Mouse (Mus musculus) MEL (cell line): ENCODE results near the gene Lgals3. TPM values are rescaled to one million over a fixed set of nuclear protein-coding genes. Genes with fewer than 3 reads are reported as not detected.

Experiments used
- DNase-seq: peaks from one replicate; pipeline ENCODE4 v3.0.0; 2011; ENCODE audit warnings: low read depth, low spot score
- H3K27ac ChIP-seq: 2 replicates; pipeline ENCODE4 v1.5.1; 2012; ENCODE audit warnings: low read depth, mild to moderate bottlenecking, control low read depth, low read length, moderate library complexity; ENCODE audit not compliant: control insufficient read depth
- H3K27me3 ChIP-seq, 2 experiments: fragments of 150-350 bp in 1 of 2; sonication (generic) in 1 of 2; 2 replicates each; pipeline ENCODE4 v1.6.1; 2012; ENCODE audit warnings: low read length in 2 of 2, mild to moderate bottlenecking in 2 of 2, improper control_type of control experiment in 1 of 2, moderate library complexity in 1 of 2; ENCODE audit not compliant: insufficient read depth in 2 of 2, control insufficient read depth in 1 of 2
- H3K36me3 ChIP-seq, 2 experiments: 2 replicates each; pipeline ENCODE4 v1.6.1; 2012 to 2014; ENCODE audit warnings: low read length in 2 of 2, improper control_type of control experiment in 1 of 2, inconsistent platforms in 1 of 2, mild to moderate bottlenecking in 1 of 2; ENCODE audit not compliant: insufficient read depth in 2 of 2, control insufficient read depth in 1 of 2
- H3K4me1 ChIP-seq, 2 experiments: fragments of 150-350 bp in 1 of 2; sonication (generic) in 1 of 2; 2 replicates each; pipeline ENCODE4 v1.6.1; 2012; ENCODE audit warnings: low read length in 2 of 2, improper control_type of control experiment in 1 of 2, mild to moderate bottlenecking in 1 of 2; ENCODE audit not compliant: insufficient read depth in 2 of 2, control insufficient read depth in 1 of 2
- H3K4me3 ChIP-seq, 2 experiments: fragments of 150-350 bp in 1 of 2; sonication (generic) in 1 of 2; 2 replicates each; pipeline ENCODE4 v1.5.1; 2012; ENCODE audit warnings: low read depth in 2 of 2, low read length in 2 of 2, mild to moderate bottlenecking in 2 of 2, moderate library complexity in 2 of 2, control low read depth in 1 of 2, improper control_type of control experiment in 1 of 2; ENCODE audit not compliant: control insufficient read depth in 1 of 2, insufficient read depth in 1 of 2
- H3K79me2 ChIP-seq: 2 replicates; pipeline ENCODE4 v1.6.1; 2012; ENCODE audit warnings: mild to moderate bottlenecking, low read length, moderate library complexity; ENCODE audit not compliant: control insufficient read depth, poor library complexity, insufficient read depth
- H3K9ac ChIP-seq: 2 replicates; pipeline ENCODE4 v1.6.1; 2012; ENCODE audit warnings: low read depth, mild to moderate bottlenecking, control low read depth, low read length, moderate library complexity; ENCODE audit not compliant: control insufficient read depth, poor library complexity, severe bottlenecking
- H3K9me3 ChIP-seq: fragments of 150-350 bp; sonication (generic); replicated peaks from 2 replicates; pipeline ENCODE4 v1.6.1; 2012; ENCODE audit warnings: mild to moderate bottlenecking, low read length, improper control_type of control experiment, moderate library complexity; ENCODE audit not compliant: insufficient read depth
- BHLHE40 ChIP-seq: IDR thresholded peaks from 2 replicates; pipeline ENCODE4 v1.6.1; 2012; ENCODE audit warnings: low read depth, mild to moderate bottlenecking, inconsistent platforms, low read length, improper control_type of control experiment, borderline replicate concordance
- CHD1 ChIP-seq: IDR thresholded peaks from 2 replicates; pipeline ENCODE4 v1.6.1; 2012; ENCODE audit warnings: low read depth, mild to moderate bottlenecking, inconsistent platforms, low read length, improper control_type of control experiment
- CHD2 ChIP-seq: IDR thresholded peaks from 2 replicates; pipeline ENCODE4 v1.6.1; 2011; ENCODE audit warnings: low read length, improper control_type of control experiment
- CTCF ChIP-seq, 3 experiments: IDR thresholded peaks in 2 of 3; conservative IDR thresholded peaks in 1 of 3; 2 replicates each; pipeline ENCODE4 v1.5.1; 2011 to 2012; ENCODE audit warnings: low read length in 3 of 3, low read depth in 2 of 3, mild to moderate bottlenecking in 2 of 3, improper control_type of control experiment in 1 of 3, inconsistent platforms in 1 of 3, mixed read lengths in 1 of 3, moderate library complexity in 1 of 3; ENCODE audit not compliant: control insufficient read depth in 1 of 3, insufficient read depth in 1 of 3, poor library complexity in 1 of 3, severe bottlenecking in 1 of 3
- E2F4 ChIP-seq: IDR thresholded peaks from 2 replicates; pipeline ENCODE4 v1.6.1; 2011; ENCODE audit warnings: low read depth, low read length, improper control_type of control experiment, borderline replicate concordance
- HCFC1 ChIP-seq: IDR thresholded peaks from 2 replicates; pipeline ENCODE4 v1.6.1; 2012; ENCODE audit warnings: low read depth, mild to moderate bottlenecking, inconsistent platforms, low read length, improper control_type of control experiment, moderate library complexity
- KAT2A ChIP-seq: conservative IDR thresholded peaks from 2 replicates; pipeline ENCODE4 v1.6.1; 2012; ENCODE audit warnings: low read depth, low read length, improper control_type of control experiment, inconsistent platforms
- MAZ ChIP-seq: IDR thresholded peaks from 2 replicates; pipeline ENCODE4 v1.6.1; 2012; ENCODE audit warnings: low read depth, mild to moderate bottlenecking, inconsistent platforms, low read length, improper control_type of control experiment
- MYB ChIP-seq: IDR thresholded peaks from 2 replicates; pipeline ENCODE4 v1.6.1; 2011; ENCODE audit warnings: mild to moderate bottlenecking, low read depth, low read length, improper control_type of control experiment
- MYC ChIP-seq: IDR thresholded peaks from 2 replicates; pipeline ENCODE4 v1.6.1; 2011; ENCODE audit warnings: low read depth, mild to moderate bottlenecking, low read length, improper control_type of control experiment, moderate library complexity
- POLR2AphosphoS5 ChIP-seq: IDR thresholded peaks from 2 replicates; pipeline ENCODE4 v1.6.1; 2012; ENCODE audit warnings: low read depth, borderline replicate concordance, mild to moderate bottlenecking, inconsistent platforms, low read length, moderate library complexity, mixed read lengths
- RAD21 ChIP-seq: IDR thresholded peaks from 2 replicates; pipeline ENCODE4 v1.6.1; 2011; ENCODE audit warnings: mild to moderate bottlenecking, low read depth, low read length, improper control_type of control experiment
- TAL1 ChIP-seq: IDR thresholded peaks from 2 replicates; pipeline ENCODE4 v1.6.1; 2012; ENCODE audit warnings: mild to moderate bottlenecking, inconsistent platforms, low read length, moderate library complexity, mixed read lengths
- UBTF ChIP-seq: IDR thresholded peaks from 2 replicates; pipeline ENCODE4 v1.6.1; 2012; ENCODE audit warnings: low read depth, mild to moderate bottlenecking, inconsistent platforms, low read length, improper control_type of control experiment, moderate library complexity, borderline replicate concordance; ENCODE audit not compliant: insufficient read depth
- USF1 ChIP-seq: IDR thresholded peaks from 2 replicates; pipeline ENCODE4 v1.6.1; 2014; ENCODE audit warnings: low read depth, mild to moderate bottlenecking, inconsistent platforms, low read length, improper control_type of control experiment, moderate library complexity
- ZKSCAN1 ChIP-seq: IDR thresholded peaks from 2 replicates; pipeline ENCODE4 v1.6.1; 2012; ENCODE audit warnings: low read depth, mild to moderate bottlenecking, inconsistent platforms, low read length, improper control_type of control experiment, moderate library complexity
- ZMIZ1 ChIP-seq: IDR thresholded peaks from 2 replicates; pipeline ENCODE4 v1.6.1; 2012; ENCODE audit warnings: low read depth, mild to moderate bottlenecking, inconsistent platforms, low read length, improper control_type of control experiment, moderate library complexity
- ZNF384 ChIP-seq: IDR thresholded peaks from 2 replicates; pipeline ENCODE4 v1.6.1; 2012; ENCODE audit warnings: low read depth, mild to moderate bottlenecking, inconsistent platforms, low read length, improper control_type of control experiment
- polyA plus RNA-seq, 2 experiments: library from polyadenylated mRNA; stranded (reverse) in 1 of 2; unstranded in 1 of 2; fragments of >175 nt in 1 of 2; fragments of >200 nt in 1 of 2; gene quantifications; 2 replicates each; pipeline versions ENCODE4 v1.2.1 to v1.2.4; 2012; ENCODE audit warnings: low replicate concordance in 2 of 2, low read depth in 1 of 2; ENCODE audit not compliant: insufficient read length in 2 of 2, insufficient read depth in 1 of 2, missing spikeins in 1 of 2
- total RNA-seq: library from RNA; depleted of rRNA; stranded (reverse); fragments of 300-350 nt; gene quantifications from 2 replicates; pipeline ENCODE4 v1.2.3, GENCODE M21; 2012

Gene Lgals3
- total and polyA plus RNA-seq, 3 experiments = 0.12 to 1.8 TPM; not detected in 1

DNA sequence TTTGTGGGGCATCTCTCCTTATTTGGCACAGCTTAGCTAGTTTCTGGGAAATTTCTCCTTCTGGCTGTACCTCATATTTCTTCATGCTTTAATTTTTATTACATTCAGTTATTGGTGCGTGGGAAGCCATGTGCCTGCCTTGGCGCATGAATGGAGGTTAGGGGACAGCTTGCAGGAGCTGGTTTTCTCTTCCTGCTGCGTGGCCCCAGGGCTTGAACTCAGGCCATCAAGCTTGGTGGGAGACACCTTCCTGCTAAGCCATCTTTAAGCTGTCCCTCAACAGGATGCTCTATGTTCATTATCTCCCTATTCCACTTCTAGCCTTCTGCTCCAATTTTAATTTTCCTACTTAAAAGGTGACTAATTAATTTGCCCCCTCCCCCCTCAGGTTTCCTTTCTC is 3.2 kb downstream of the Lgals3 start:
- H3K4me1 ChIP-seq = peaks cover 9 to 33% of the 10 kb centered on the region in 2 experiments
- H3K79me2 ChIP-seq = no peaks in the 10 kb centered on the region
- H3K27ac ChIP-seq = no peak overlapping the region
- peaks cover 0 to 31% of the 10 kb centered on the region in 2 experiments; a peak in 2 of 4 replicates for H3K36me3 ChIP-seq
- H3K9ac ChIP-seq = no peak overlapping the region
- no peak for DNase-seq
- TF ChIP-seq USF1 (no peak), CHD2 (no peak), ZKSCAN1 (no peak), UBTF (no peak), MYB (no peak), HCFC1 (no peak), ZNF384 (no peak), BHLHE40 (no peak), E2F4 (no peak), RAD21 (no peak), CHD1 (no peak), KAT2A (no peak), MYC (no peak), TAL1 (no peak), MAZ (no peak), CTCF (IDR thresholded peaks at IDR 0.05 in 2 of 3, conservative IDR thresholded peaks at IDR 0.05 in 1 of 3; ENCODE audit: control insufficient read depth in 1 of 3, insufficient read depth in 1 of 3, low read depth in 2 of 3, low read length in 3 of 3, poor library complexity in 1 of 3, severe bottlenecking in 1 of 3) (no peak), ZMIZ1 (no peak)
- TF ChIP-seq, all 39 proteins: peak for 0
- no peaks in the 10 kb centered on the region; a peak in 1 of 4 replicates for H3K27me3 ChIP-seq
- H3K4me3 ChIP-seq = no peak overlapping the region
- no peaks in the 10 kb centered on the region for H3K9me3 ChIP-seq

DNA sequence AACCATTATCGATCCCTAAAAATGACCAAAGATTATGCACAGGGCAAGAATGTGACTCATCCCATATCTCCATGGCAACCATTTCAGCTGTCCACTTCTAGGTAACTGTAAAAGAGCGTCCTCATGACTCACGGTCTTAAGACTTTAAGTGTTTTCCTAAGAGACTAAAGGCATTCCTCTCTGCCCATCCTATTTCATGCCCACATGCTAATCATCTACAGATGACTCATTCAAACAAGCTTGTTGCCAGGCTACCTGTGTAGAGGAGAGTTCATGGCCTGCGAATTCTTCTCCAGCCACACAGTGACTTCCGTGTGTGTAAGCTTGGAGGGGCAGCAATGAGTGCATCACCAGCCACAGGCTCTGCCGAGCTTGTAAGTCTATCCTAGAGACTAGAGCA is 4.1 kb downstream of the Lgals3 start:
- Histone ChIP-seq H3K4me1 (peaks cover 5 to 24% of the 10 kb centered on the region in 2 experiments; a peak in 3 of 4 replicates), H3K36me3 (peaks cover 0 to 23% of the 10 kb centered on the region in 2 experiments; a peak in 2 of 4 replicates), H3K27ac (no peak overlapping the region), H3K79me2 (no peaks in the 10 kb centered on the region), H3K9me3 (no peaks in the 10 kb centered on the region), H3K27me3 (no peaks in the 10 kb centered on the region; a peak in 1 of 4 replicates), H3K4me3 (no peak overlapping the region), H3K9ac (no peak overlapping the region)
- no peak for DNase-seq
- TF ChIP-seq POLR2AphosphoS5 = no peak
- TF ChIP-seq, all 39 proteins: peak for 0
